Mouse (Mus musculus): ENCODE data around the gene Mybphl. TPM values are rescaled to one million over a fixed set of nuclear protein-coding genes. Genes with fewer than 3 reads are reported as not detected.

The Mybphl gene
- polyA plus RNA-seq, 1 experiment from 2014 or later, result not detected

- Histone ChIP-seq H3K9me3 (ENCODE audit: control insufficient read depth) (no peaks in the 10 kb centered on the region), H3K4me2 (replicated peaks; ENCODE audit: low read depth) (no peak overlapping the region), H3K27me3 (replicated peaks; ENCODE audit: control insufficient read depth, insufficient read depth, low read length) (no peaks in the 10 kb centered on the region), H3K27ac (ENCODE audit: low read depth, low read length) (no peak overlapping the region), H3K36me3 (ENCODE audit: control insufficient read depth, insufficient read depth) (no peaks in the 10 kb centered on the region), H3K4me3 (ENCODE audit: low read depth, low read length) (no peak overlapping the region), H3K9ac (ENCODE audit: low read depth, low read length) (no peak overlapping the region), H3K4me1 (replicated peaks; ENCODE audit: control insufficient read depth, insufficient read depth, low read length) (no peaks in the 10 kb centered on the region)
- TF ChIP-seq CTCF (IDR thresholded peaks at IDR 0.05; ENCODE audit: low read depth), result no peak
- ATAC-seq, result no peak
- 44% methylated on average over 10 of the region's 10 CpGs for WGBS
Measured at GRCm38 (mm10) chr3:108386186-108386585, 21.5 kb downstream of the Mybphl start.

GRCm38 (mm10) chr3:108389111-108389545 is 24.4 kb downstream of the Mybphl start:
- Histone ChIP-seq H3K4me2 (replicated peaks; ENCODE audit: low read depth) (peak overlapping the region; percentile 33; the same call in 1 of the 2 replicates), H3K36me3 (ENCODE audit: control insufficient read depth, insufficient read depth) (no peaks in the 10 kb centered on the region), H3K4me1 (replicated peaks; ENCODE audit: control insufficient read depth, insufficient read depth, low read length) (no peaks in the 10 kb centered on the region), H3K27me3 (replicated peaks; ENCODE audit: control insufficient read depth, insufficient read depth, low read length) (no peaks in the 10 kb centered on the region), H3K9me3 (ENCODE audit: control insufficient read depth) (no peaks in the 10 kb centered on the region), H3K9ac (ENCODE audit: low read depth, low read length) (no peak overlapping the region), H3K4me3 (ENCODE audit: low read depth, low read length) (no peak overlapping the region), H3K27ac (ENCODE audit: low read depth, low read length) (no peak overlapping the region)
- peak; percentile 100 for TF ChIP-seq CTCF (IDR thresholded peaks at IDR 0.05; ENCODE audit: low read depth)
- 0% methylated on average over 5 of the region's 5 CpGs for WGBS
- peak; percentile 81 for ATAC-seq

DNA sequence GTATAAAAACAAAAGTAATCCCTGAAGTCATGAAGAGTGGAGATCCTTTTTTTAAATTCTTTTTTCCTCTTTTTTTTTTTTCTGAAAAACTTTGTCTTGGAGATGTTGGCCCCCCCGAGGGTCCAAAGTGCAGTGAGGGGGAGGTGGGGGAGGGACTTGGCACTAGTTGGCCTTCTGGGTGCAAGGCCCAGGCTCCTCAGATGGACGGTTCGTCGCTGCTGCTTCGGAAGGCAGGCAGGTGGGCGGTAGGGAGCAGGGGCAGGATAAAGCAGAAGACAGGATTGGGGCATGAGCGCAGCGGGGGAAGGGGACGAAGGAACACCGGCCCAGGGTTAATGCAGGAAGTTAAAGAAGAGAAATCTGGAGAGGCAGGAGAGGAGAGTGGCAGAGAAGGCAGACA is 27.6 kb downstream of the Mybphl start:
- Histone ChIP-seq H3K4me1 (replicated peaks; ENCODE audit: control insufficient read depth, insufficient read depth, low read length) (no peaks in the 10 kb centered on the region), H3K36me3 (ENCODE audit: control insufficient read depth, insufficient read depth) (no peaks in the 10 kb centered on the region), H3K4me3 (ENCODE audit: low read depth, low read length) (no peak overlapping the region), H3K4me2 (replicated peaks; ENCODE audit: low read depth) (peak overlapping the region; percentile 27; the same call in 1 of the 2 replicates), H3K9ac (ENCODE audit: low read depth, low read length) (no peak overlapping the region), H3K27me3 (replicated peaks; ENCODE audit: control insufficient read depth, insufficient read depth, low read length) (no peaks in the 10 kb centered on the region), H3K9me3 (ENCODE audit: control insufficient read depth) (no peaks in the 10 kb centered on the region), H3K27ac (ENCODE audit: low read depth, low read length) (no peak overlapping the region)
- ATAC-seq, result no peak
- TF ChIP-seq CTCF (IDR thresholded peaks at IDR 0.05; ENCODE audit: low read depth), result no peak
- 20% methylated on average over 10 of the region's 10 CpGs for WGBS

GRCm38 (mm10) chr3:108392793-108393192 is 28.1 kb downstream of the Mybphl start:
- H3K4me3 ChIP-seq (ENCODE audit: low read depth, low read length), result no peak overlapping the region
- 67% methylated on average over 15 of the region's 15 CpGs for WGBS
- no peak for TF ChIP-seq CTCF (IDR thresholded peaks at IDR 0.05; ENCODE audit: low read depth)
- no peaks in the 10 kb centered on the region for H3K9me3 ChIP-seq (ENCODE audit: control insufficient read depth)
- ATAC-seq, result no peak
- H3K27me3 ChIP-seq (replicated peaks; ENCODE audit: control insufficient read depth, insufficient read depth, low read length), result no peaks in the 10 kb centered on the region
- H3K4me1 ChIP-seq (replicated peaks; ENCODE audit: control insufficient read depth, insufficient read depth, low read length), result no peaks in the 10 kb centered on the region
- no peak overlapping the region for H3K9ac ChIP-seq (ENCODE audit: low read depth, low read length)
- H3K27ac ChIP-seq (ENCODE audit: low read depth, low read length), result no peak overlapping the region
- no peaks in the 10 kb centered on the region for H3K36me3 ChIP-seq (ENCODE audit: control insufficient read depth, insufficient read depth)
- peak overlapping the region; percentile 27; the same call in 1 of the 2 replicates for H3K4me2 ChIP-seq (replicated peaks; ENCODE audit: low read depth)

DNA sequence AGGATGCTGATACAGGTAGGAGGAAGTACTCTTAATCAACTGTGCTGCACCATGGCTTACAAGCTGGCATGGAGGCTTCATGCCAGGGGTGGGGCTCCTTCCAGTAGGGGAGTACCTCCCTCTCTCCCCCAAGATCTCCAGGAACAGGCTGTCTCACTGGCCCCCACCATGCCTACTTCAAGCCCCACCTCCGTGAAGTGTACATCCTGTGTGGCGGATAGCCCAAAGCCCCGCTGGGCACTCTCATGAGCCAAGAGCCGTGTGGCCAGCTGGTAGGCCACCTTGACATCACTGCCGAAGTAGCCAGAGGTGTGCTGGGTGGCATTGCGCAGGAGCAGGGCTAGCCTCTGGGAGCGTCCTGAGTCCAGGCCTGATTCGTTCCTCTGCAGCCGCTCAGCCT is 33.6 kb downstream of the Mybphl start:
- no peak overlapping the region for H3K27ac ChIP-seq (ENCODE audit: low read depth, low read length)
- no peaks in the 10 kb centered on the region for H3K36me3 ChIP-seq (ENCODE audit: control insufficient read depth, insufficient read depth)
- no peaks in the 10 kb centered on the region for H3K9me3 ChIP-seq (ENCODE audit: control insufficient read depth)
- 88% methylated on average over 9 of the region's 9 CpGs for WGBS
- ATAC-seq, result no peak
- no peak overlapping the region for H3K4me2 ChIP-seq (replicated peaks; ENCODE audit: low read depth)
- H3K4me3 ChIP-seq (ENCODE audit: low read depth, low read length), result no peak overlapping the region
- no peak for TF ChIP-seq CTCF (IDR thresholded peaks at IDR 0.05; ENCODE audit: low read depth)
- H3K9ac ChIP-seq (ENCODE audit: low read depth, low read length), result no peak overlapping the region
- H3K27me3 ChIP-seq (replicated peaks; ENCODE audit: control insufficient read depth, insufficient read depth, low read length), result no peaks in the 10 kb centered on the region
- H3K4me1 ChIP-seq (replicated peaks; ENCODE audit: control insufficient read depth, insufficient read depth, low read length), result no peaks in the 10 kb centered on the region

GRCm38 (mm10) chr3:108400442-108400841 is 35.7 kb downstream of the Mybphl start:
- ATAC-seq, result no peak
- no peak overlapping the region for H3K9ac ChIP-seq (ENCODE audit: low read depth, low read length)
- H3K4me1 ChIP-seq (replicated peaks; ENCODE audit: control insufficient read depth, insufficient read depth, low read length), result no peaks in the 10 kb centered on the region
- TF ChIP-seq CTCF (IDR thresholded peaks at IDR 0.05; ENCODE audit: low read depth), result no peak
- no peaks in the 10 kb centered on the region for H3K27me3 ChIP-seq (replicated peaks; ENCODE audit: control insufficient read depth, insufficient read depth, low read length)
- no peak overlapping the region for H3K4me2 ChIP-seq (replicated peaks; ENCODE audit: low read depth)
- no peaks in the 10 kb centered on the region for H3K9me3 ChIP-seq (ENCODE audit: control insufficient read depth)
- no peak overlapping the region for H3K27ac ChIP-seq (ENCODE audit: low read depth, low read length)
- WGBS, result 85% methylated on average over 5 of the region's 5 CpGs
- H3K4me3 ChIP-seq (ENCODE audit: low read depth, low read length), result no peak overlapping the region
- H3K36me3 ChIP-seq (ENCODE audit: control insufficient read depth, insufficient read depth), result no peaks in the 10 kb centered on the region

Data from intestine, postnatal 0 days (tissue).